Mouse (Mus musculus): ENCODE results near the gene Cela2a. TPM values are rescaled to one million over a fixed set of nuclear protein-coding genes. Genes with fewer than 3 reads are reported as not detected.

Gene Cela2a
- 501 TPM for polyA plus RNA-seq (2014; fragmentation: Illumina TruSeq; extraction: RNeasy Lipid Tissue Mini Kit (QIAGEN cat#74804); ENCODE audit: low replicate concordance)

DNA sequence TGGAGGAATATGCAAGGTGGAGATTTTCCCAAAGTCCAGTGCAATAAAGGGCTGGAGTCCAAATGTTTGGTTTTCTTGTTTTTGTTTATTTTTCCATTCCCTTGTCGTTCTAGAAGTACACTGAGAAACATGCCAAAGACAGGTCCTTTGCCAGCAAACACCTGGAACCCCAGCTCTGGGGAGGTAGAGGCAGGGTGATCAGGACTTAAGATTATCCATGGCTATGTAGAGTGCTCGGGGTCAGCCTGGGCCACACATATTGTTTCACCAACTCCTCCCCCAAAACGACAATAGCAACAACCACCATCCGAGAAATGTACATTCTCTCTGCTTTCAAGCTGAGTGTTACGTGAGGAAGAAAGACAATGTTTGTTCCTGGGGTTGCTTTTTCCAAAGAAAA lies at the start of gene Cela2a:
Gene Cela2a, minus strand, starts transcription at position 101 of the 400 bp plus-strand sequence.

DNA sequence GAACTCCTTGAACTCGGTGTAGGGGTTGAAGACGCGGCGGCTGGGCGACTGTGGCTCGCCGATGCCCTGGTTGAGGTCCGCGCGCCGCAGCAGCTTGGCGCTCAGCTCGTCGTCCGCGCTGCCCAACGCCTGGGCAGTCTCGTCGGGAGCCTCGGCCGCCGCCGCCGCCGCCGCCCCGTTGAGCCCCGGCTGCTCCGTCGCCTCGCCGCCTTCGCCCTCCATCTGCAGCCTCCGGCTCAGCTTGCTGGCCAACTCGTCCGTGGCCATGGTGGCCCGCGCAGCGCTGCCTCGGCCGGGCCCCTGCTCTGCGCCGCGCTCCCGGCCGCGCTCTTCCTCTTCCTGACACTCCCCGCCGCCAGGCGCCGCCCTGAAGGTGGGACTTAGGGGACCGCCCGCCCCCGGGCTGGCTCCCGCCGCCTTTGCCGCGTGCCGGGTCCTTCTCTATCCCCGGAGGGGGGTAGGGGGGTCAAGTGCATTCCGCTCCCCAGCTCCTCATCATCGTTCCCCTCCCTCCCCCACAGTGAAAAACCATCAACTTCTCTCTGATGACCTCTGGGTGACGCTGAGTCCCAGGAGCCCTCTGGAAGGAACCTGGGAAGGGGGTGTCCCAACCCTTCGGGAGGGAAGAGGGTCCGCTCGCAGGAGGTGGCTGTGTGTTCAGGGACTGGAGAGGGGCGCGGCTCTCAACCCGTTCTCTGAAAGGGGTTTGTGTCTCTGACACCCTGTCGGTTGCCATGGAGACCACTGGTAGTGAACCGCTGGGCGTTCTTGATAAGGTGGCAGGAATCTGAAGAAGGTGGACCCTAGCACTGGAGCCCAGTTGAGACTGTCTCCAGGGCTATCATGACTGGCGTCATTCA lies 48.9 kb upstream of the Cela2a start, which contains the start of gene Efhd2:
Gene Efhd2, minus strand, starts transcription at position 320 of the 860 bp plus-strand sequence.

DNA sequence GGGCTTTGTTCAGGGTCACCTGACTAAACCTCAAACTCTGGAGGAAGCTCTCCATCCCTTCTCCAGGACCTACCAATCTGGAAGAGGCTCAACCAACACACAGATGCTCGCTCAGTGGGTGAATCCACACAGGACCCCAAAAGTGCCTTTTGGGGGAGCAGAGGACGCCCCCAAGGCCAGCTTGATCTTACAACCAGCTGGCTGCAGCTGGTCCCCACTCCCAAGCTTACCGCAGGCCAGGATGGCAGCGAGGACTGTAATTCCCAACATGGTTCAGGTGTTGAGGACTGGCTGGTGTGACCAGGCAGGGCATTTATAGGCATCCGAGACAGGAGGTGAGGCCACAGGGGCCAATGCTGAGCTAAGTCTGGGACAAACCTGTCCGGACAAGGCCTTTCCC lies 20.0 kb upstream of the Cela2a start, which contains the start of gene Ctrc:
Gene Ctrc, minus strand, starts transcription at position 361 of the 400 bp plus-strand sequence.

DNA sequence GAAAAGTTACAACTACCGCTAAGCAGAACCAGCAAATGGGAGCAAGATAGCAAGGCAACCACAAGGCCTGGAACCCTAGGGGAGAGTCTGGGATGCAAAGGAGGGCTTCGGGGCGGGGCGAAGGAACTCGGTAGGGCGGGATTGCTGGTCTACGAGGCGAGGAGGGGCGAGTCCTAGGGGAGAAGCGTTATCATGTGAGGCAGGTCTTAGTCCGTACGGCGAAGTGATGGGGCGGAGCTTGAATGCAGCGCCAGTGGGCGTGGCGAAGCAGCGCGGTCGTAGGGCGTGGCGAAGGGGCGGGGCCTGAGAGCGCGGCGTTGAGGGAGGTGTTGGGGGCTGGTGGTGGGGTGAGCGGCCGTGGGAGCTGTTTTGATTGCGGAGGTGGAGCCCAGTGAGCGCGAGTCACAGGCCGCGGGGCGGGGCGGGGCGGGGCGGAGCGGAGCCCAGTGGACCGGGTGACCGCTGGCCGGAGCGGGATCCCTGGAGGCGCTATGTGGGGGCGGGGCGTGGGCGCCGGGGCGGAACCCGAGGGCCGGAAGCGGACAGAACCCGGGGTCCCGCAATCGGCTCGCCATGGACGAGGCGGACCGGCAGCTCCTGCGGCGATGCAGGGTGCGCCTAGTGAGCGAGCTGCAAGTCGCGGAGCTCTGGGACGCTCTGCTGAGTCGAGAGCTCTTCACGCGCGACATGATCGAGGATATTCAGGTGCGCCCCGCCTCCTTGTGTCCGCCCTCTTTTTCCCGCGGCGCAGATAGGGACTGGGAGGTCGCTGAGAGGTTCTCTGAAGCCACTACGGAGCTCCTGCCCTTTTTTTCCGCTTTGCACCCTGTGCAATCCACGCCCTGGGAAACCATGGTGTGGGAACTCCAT lies 32.4 kb downstream of the Cela2a start, which contains the start of gene Casp9:
Gene Casp9, plus strand, starts transcription at position 331 of the 870 bp plus-strand sequence.

DNA sequence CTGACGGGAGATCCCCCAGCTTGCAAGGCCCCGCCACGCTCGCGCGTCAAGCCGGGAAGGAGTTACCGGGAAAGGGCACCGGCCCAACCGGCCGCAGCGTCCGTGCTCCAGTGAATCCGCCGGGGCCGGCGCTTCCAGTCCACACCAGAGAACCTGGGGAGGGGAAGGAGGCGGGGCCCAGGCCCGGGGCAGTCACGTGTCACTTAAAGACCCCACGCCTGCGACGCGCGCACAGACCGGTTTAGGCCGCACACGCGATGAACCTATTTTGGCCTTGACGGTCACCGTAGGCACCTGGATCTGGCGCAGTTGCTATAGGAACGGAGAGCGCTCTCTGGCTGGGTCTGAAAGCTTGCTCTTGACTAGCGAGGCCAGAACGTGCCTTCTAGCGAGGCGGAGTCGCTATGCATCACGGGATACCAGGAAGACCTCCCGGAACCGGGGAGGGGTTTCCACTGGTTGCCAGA lies 35.4 kb downstream of the Cela2a start, which contains the start of gene Dnajc16:
Gene Dnajc16, minus strand, starts transcription at position 408 of the 467 bp plus-strand sequence.

Other genes starting within 250 kb of the Cela2a start
- 32.4 TPM for gene Fblim1, start 220.1 kb downstream of the Cela2a start, polyA plus RNA-seq (2014; fragmentation: Illumina TruSeq; extraction: RNeasy Lipid Tissue Mini Kit (QIAGEN cat#74804); ENCODE audit: low replicate concordance)
- gene Tmem82, start 207.5 kb downstream of the Cela2a start, polyA plus RNA-seq (2014; fragmentation: Illumina TruSeq; extraction: RNeasy Lipid Tissue Mini Kit (QIAGEN cat#74804); ENCODE audit: low replicate concordance) = 1.5 TPM
- gene Slc25a34, start 202.3 kb downstream of the Cela2a start, polyA plus RNA-seq (2014; fragmentation: Illumina TruSeq; extraction: RNeasy Lipid Tissue Mini Kit (QIAGEN cat#74804); ENCODE audit: low replicate concordance) = 0.15 TPM
- gene Plekhm2, start 161.3 kb downstream of the Cela2a start, polyA plus RNA-seq (2014; fragmentation: Illumina TruSeq; extraction: RNeasy Lipid Tissue Mini Kit (QIAGEN cat#74804); ENCODE audit: low replicate concordance) = not detected
- gene Rsc1a1, start 140.6 kb downstream of the Cela2a start, polyA plus RNA-seq (2014; fragmentation: Illumina TruSeq; extraction: RNeasy Lipid Tissue Mini Kit (QIAGEN cat#74804); ENCODE audit: low replicate concordance) = not detected
- gene Ddi2, start 102.7 kb downstream of the Cela2a start, polyA plus RNA-seq (2014; fragmentation: Illumina TruSeq; extraction: RNeasy Lipid Tissue Mini Kit (QIAGEN cat#74804); ENCODE audit: low replicate concordance) = 55.1 TPM
- gene Agmat, start 79.5 kb downstream of the Cela2a start, polyA plus RNA-seq (2014; fragmentation: Illumina TruSeq; extraction: RNeasy Lipid Tissue Mini Kit (QIAGEN cat#74804); ENCODE audit: low replicate concordance) = 0.82 TPM
- 3.1 TPM for gene Dnajc16, start 35.2 kb downstream of the Cela2a start, polyA plus RNA-seq (2014; fragmentation: Illumina TruSeq; extraction: RNeasy Lipid Tissue Mini Kit (QIAGEN cat#74804); ENCODE audit: low replicate concordance)
- gene Casp9, start 32.5 kb downstream of the Cela2a start, polyA plus RNA-seq (2014; fragmentation: Illumina TruSeq; extraction: RNeasy Lipid Tissue Mini Kit (QIAGEN cat#74804); ENCODE audit: low replicate concordance) = 10.7 TPM
- not detected for gene Ctrc, start 20.2 kb upstream of the Cela2a start, polyA plus RNA-seq (2014; fragmentation: Illumina TruSeq; extraction: RNeasy Lipid Tissue Mini Kit (QIAGEN cat#74804); ENCODE audit: low replicate concordance)
- 9.1 TPM for gene Efhd2, start 48.8 kb upstream of the Cela2a start, polyA plus RNA-seq (2014; fragmentation: Illumina TruSeq; extraction: RNeasy Lipid Tissue Mini Kit (QIAGEN cat#74804); ENCODE audit: low replicate concordance)
- not detected for gene Fhad1, start 188.9 kb upstream of the Cela2a start, polyA plus RNA-seq (2014; fragmentation: Illumina TruSeq; extraction: RNeasy Lipid Tissue Mini Kit (QIAGEN cat#74804); ENCODE audit: low replicate concordance)